Mouse (Mus musculus): ENCODE data around the gene St5. TPM values are rescaled to one million over a fixed set of nuclear protein-coding genes. Genes with fewer than 3 reads are reported as not detected.

The St5 gene
- total RNA-seq, 2 experiments from 2014 or later: 49.0 to 53.9 TPM

DNA sequence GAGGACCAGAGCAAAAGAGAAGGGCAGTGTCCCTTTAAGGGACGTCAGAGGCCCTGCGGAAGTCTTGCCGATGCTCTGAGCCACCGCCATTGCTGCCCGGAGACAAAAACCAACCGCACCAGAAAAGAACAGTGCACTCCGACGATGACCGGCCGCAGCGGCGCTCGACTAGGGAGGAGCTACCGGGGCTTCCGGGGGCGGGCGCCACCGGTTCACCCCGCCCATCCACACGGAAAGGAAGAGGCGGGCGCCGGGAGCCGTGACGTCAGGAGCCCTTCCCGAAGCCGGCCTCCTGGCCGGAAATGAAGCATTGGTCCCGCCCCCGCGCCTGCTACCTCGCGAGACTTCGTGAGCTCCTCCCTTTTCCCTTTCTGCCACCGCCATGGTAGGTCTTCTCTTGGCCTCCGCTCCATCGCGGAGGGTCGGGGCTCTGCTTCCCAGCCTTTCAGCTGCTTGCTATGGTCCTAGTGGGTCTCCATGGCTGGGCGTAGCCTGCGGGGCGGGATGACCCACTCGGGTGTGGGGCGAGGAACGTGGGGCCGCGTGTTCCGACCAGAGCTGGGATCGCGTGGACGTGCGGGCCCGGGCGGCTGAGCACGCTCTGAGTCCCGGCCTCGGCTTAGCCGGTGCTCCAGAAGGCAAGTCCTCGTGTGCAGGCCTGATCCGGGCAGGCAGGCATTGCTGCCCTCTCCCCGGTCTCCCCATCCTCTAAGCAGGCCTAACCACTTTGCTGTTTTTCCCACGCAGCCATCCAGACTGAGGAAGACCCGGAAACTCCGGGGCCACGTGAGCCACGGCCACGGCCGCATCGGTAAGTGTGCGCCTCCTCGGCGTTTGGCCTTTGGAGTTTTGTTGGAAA lies 184.3 kb downstream of the St5 start, which contains the start of gene Rpl27a:
Gene Rpl27a, plus strand, starts transcription at position 310 of the 859 bp plus-strand sequence.
- DNase-seq (ENCODE audit: low spot score in 2 of 2): peak; percentile 99
- H3K27ac ChIP-seq: peak within 1 kb of the TSS; percentile 99
- peak within 1 kb of the TSS; percentile 74 for H3K4me3 ChIP-seq
- TF ChIP-seq CTCF (conservative IDR thresholded peaks at IDR 0.05): peak; percentile 33

DNA sequence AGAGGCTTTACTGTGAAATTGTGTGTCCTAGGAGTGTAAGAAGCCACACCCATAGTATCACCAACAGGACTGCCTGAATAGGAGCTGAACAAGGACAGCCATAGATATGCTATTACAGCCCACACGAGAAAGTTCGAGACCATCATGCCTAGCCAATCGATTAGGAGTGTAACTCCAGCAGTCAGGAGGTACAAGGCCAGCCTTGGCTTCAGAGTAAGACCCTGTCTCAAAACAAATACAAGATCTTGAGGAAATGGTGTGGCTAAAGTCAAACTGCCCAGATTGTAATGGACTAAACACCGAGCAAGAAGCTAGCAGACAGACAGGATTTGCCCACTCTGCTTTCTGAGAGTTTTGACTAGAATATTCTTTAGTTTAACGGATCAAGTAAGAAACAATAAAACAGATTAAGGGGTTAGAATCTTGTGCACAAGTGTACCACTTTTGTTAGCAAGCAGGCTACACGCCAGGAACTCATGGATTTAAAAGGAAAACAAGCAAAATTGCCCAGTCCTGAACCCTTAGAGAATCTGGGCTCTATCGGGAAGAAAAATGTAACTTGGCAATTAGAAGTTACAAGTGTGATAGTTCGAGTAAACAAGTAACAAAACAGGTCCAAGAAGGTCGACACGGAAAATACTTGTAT lies 185.2 kb downstream of the St5 start:
- TF ChIP-seq CTCF (conservative IDR thresholded peaks at IDR 0.05): no peak
- peak overlapping the region; percentile 99 for H3K27ac ChIP-seq
- no peak for DNase-seq (ENCODE audit: low spot score in 2 of 2)

DNA sequence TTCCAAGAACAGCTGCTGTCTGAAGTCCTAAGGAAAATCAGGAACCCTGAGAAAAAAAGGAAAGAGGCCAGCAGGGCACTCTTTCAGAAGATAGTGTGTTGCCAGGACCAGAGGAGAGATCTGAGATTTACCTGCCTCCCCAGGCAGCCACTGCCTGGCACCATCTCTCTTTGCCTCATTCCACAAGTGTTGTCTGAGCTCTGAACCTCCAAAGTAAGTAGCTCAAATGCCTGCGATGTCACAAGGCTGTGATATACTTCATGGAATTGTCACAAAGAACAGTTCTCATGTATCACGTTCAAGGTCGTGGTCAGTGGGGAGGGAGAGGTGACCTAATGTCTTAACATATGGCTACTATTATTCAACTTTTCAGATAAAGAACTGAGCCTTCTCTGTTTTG lies 186.9 kb downstream of the St5 start:
- H3K4me3 ChIP-seq: no peak overlapping the region
- H3K27ac ChIP-seq: no peak overlapping the region
- no peak for TF ChIP-seq CTCF (conservative IDR thresholded peaks at IDR 0.05)
- DNase-seq (ENCODE audit: low spot score in 2 of 2): no peak

More for the DNA sequence above, 185.2 kb downstream of the St5 start:
- H3K4me3 ChIP-seq: peak overlapping the region; percentile 74

DNA sequence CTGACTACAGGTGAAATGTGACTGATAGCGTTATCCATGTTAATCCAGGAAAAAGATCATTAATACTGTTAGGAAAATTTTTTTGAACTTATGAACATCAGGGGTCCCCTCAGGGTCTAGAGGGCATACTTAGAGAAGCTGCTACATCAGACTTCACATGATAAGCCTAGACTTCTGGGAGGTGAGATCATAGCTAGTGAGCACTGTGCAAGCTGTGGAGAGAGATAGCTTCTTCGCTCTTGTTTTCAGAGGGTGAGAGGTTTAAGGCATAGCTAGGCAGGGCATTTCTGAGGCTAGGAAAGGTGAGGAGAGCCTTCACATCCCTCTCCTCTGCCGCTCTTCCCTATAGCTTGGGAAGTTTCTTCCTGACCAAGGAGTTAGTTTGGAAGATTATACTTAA lies 191.6 kb downstream of the St5 start:
- no peak for TF ChIP-seq CTCF (conservative IDR thresholded peaks at IDR 0.05)
- DNase-seq (ENCODE audit: low spot score in 2 of 2): no peak
- Histone ChIP-seq H3K27ac (no peak overlapping the region), H3K4me3 (no peak overlapping the region)

DNA sequence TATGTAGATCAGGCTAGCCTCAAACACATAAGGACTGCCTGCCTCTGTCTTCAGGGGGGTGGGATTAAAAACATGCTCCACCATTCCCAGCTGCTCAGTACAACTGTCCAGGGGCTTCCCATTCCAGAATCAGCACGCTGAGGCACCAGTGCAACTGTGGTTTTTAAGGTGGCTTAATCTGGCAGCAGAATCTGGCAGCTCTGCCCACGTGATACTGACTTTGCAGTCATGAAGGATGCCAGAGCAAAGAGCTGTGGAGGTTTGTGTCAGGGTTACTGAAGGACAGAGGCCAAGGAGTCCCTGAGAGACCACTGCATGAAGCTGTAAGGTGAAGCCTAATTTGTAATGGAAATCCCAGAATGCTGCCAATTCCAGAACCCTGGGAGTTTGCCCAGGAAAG lies 192.6 kb downstream of the St5 start:
- no peak overlapping the region for H3K4me3 ChIP-seq
- TF ChIP-seq CTCF (conservative IDR thresholded peaks at IDR 0.05): no peak
- DNase-seq (ENCODE audit: low spot score in 2 of 2): no peak
- no peak overlapping the region for H3K27ac ChIP-seq

DNA sequence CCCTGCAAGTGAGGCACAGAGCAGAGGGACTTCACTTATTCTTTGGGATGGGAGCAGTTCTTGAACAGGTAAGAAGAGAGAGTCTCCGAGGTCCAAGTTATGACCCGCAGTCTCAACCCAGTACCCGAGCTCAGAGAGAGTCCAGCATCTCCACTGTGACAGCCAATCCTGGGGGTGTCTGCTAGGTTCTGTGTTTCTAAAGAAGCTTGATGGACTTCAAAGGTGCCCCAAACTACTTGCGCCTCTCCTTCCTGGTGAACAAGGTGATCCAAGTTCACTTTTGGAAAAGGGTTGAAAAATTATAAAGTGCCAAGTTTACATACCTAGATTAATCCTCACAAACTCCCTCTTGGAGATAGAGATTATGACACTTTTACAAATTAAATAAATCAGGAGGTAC lies 195.4 kb downstream of the St5 start, which contains the start of gene Trim66:
Gene Trim66, minus strand, starts transcription at position 101 of the 400 bp plus-strand sequence.
- Histone ChIP-seq H3K4me3 (no peak within 1 kb of the TSS), H3K27ac (no peak within 1 kb of the TSS)
- DNase-seq (ENCODE audit: low spot score in 2 of 2): no peak
- no peak for TF ChIP-seq CTCF (conservative IDR thresholded peaks at IDR 0.05)

DNA sequence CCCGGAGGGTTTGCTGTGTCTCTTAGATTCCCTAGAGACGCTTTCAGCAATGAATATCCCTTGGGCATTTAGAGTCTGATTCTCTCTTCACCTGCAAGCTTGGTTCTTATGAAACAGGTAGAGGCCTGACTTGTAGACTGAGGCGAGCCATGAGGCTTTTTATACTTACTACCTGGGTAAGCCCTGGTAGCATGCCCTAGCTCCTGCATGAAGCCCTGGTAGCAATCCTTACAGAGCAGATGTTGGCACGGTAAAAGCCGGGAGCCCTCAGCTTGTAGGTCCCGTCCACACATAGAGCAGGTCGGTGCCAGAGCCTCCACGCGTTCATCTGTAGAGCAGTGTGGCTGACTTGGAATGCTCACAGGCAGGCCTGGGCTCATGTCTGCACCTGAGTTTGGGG lies 195.8 kb downstream of the St5 start:
- no peak for TF ChIP-seq CTCF (conservative IDR thresholded peaks at IDR 0.05)
- no peak for DNase-seq (ENCODE audit: low spot score in 2 of 2)
- no peak overlapping the region for H3K27ac ChIP-seq
- H3K4me3 ChIP-seq: no peak overlapping the region

DNA sequence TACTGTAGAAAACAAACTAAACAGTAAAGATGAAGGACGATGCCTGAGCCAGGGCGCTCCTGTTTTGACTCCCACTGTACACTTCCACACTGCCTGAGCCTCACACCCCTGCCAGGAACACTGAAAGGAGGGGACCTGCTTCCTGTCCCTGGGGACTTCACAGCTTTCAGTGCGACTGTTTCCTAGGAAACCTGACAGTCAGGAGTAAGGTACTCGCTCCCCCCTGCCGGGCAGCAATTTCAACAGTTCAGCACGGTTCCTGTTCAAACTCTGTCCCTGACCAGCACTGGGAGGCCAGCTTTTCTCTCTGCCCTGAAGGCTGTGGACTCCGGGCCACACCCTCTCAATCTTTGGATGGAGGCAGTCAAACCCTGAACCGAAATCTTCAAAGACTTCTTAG lies 196.3 kb downstream of the St5 start:
- no peak overlapping the region for H3K4me3 ChIP-seq
- no peak for DNase-seq (ENCODE audit: low spot score in 2 of 2)
- no peak for TF ChIP-seq CTCF (conservative IDR thresholded peaks at IDR 0.05)
- no peak overlapping the region for H3K27ac ChIP-seq

DNA sequence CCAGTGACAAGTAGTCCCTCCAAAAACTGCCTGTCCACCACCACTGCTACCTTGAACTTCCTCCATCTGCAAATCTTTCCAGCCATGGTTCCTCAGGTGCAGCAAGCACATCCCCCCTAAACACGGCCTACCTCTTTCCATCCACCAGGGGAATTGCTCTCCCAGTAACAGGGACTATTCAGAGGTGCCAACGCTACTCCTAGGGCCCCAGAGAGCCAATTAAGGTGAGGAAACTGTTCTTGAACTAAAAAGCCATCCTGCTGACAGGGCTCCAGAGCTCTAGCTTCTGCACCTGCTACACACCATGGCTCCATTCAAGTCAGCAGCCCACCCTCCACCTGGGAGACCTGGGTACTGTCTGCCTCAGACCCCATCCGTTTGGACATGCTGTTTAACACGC lies 205.9 kb downstream of the St5 start:
- no peak for TF ChIP-seq CTCF (conservative IDR thresholded peaks at IDR 0.05)
- Histone ChIP-seq H3K27ac (no peak overlapping the region), H3K4me3 (no peak overlapping the region)
- DNase-seq (ENCODE audit: low spot score in 2 of 2): no peak

DNA sequence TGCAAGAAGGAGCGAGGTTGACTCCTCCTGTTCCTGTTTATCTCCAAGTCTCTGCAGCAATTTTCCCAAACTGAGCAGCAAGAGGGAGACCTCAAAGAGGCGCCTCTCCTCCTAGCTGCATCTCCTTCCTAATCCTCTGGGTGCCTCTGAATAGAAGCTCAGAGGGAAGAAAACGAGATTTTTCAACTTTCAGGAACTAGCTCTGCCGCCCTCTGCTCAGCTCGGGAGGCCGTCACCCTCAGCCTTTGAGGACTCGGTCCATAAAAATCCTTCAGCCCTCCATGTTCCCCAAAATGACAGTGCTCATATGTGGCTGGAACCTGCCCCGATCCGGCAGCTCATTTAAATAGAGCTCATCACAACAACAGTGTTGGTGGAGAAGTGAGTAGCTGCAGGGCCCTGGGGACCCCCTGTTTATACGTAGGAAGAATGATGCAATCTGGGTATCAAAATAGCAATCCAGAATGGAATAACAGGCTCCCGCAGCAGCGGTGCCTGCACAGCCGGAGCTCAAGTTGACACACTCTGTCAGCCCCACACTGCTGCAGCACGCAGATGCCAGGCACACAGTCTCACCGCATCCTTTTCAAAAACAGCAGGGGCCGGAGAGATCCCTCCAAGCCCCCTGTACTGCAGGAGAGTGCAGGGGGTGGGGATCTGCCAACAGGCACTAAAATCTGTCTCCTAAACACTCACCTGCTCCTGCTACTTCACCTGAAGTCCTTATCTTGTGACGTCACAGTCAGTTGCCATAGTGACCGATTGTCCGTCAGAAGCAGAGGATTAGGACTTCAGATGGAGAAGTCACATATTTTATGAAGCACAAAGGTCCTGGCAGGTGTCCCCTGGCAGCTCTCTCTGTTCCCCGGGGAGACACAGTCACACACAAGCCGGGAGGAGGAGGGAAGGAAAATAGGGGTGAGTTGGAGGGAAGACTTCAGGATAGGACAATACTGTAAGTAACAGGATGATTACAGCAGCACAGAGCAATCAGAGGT lies 209.8 kb downstream of the St5 start:
- peak; percentile 42 for TF ChIP-seq CTCF (conservative IDR thresholded peaks at IDR 0.05)
- H3K27ac ChIP-seq: peak overlapping the region; percentile 75
- peak; percentile 32 to 44 for DNase-seq (ENCODE audit: low spot score in 2 of 2)
- H3K4me3 ChIP-seq: peak overlapping the region; percentile 50

DNA sequence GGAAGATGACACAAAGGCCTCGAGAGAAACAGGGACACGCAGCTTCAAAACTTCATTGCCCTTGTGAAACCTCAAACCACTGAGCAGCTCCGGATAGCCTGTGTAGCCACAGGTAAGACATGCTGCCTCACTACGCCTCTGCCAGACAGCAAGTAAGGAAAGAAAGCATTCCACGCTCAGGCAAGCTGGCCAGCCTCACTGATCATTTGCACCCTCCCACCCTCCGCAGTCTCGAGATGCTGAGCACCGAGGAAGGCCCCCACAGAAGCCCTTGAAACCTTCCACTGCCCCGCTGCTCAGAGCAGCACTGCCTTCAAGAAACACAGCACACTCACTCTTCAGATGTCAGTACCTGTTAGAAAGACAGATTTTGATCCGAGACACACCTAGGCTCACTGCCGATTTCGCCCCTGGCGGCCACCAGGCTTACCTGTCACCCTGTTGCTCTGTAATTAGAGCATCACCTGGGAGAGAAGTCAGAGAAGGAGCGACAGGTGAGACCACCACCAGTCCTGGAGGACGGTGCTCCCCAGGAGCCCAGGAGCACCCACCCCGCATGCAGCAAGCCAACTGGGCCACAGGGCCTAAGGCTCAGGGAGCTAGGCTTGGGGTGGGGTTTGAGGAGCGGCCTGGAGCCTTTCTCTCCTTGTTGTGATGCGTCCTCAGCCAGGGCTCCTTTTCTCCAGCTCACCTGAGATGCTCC lies 210.6 kb downstream of the St5 start:
- no peak for DNase-seq (ENCODE audit: low spot score in 2 of 2)
- H3K27ac ChIP-seq: peak overlapping the region; percentile 75
- peak overlapping the region; percentile 50 for H3K4me3 ChIP-seq

DNA sequence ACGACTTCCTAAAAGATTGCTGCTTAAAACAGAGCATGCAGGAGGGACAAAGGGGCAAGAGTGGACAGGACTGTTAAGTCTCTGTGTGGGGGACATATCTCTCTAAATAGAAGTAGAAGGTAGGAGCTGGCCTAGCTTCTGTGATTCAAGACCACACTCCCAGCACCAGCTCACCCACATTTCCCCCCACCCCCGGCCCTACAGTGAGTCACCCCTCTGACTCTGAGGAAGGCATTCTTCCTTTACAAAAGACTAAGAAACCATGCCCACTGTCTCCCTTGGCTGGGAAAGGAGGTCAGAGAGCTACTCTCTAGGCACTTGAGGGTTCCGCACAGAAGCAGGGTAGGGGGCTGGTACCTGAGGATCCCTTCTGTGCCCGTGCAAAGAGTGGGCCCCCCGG lies 219.2 kb downstream of the St5 start:
- no peak overlapping the region for H3K4me3 ChIP-seq

More for the DNA sequence above, 210.6 kb downstream of the St5 start:
- no peak for TF ChIP-seq CTCF (conservative IDR thresholded peaks at IDR 0.05)

More for the DNA sequence above, 219.2 kb downstream of the St5 start:
- H3K27ac ChIP-seq: no peak overlapping the region
- TF ChIP-seq CTCF (conservative IDR thresholded peaks at IDR 0.05): no peak
- DNase-seq (ENCODE audit: low spot score in 2 of 2): no peak
